Mouse (Mus musculus): Measurements from ENCODE around the gene Celsr1. TPM values are rescaled to one million over a fixed set of nuclear protein-coding genes. Genes with fewer than 3 reads are reported as not detected.

The Celsr1 gene
- total and polyA plus RNA-seq, 2 experiments from 2014 or later = 0.99 to 16.4 TPM

GRCm38 (mm10) chr15:85991453-85992124 is 42.0 kb downstream of the Celsr1 start:
- H3K9me3 ChIP-seq (ENCODE audit: low read length) = no peaks in the 10 kb centered on the region
- no peak overlapping the region for H3K4me2 ChIP-seq (ENCODE audit: low read depth, low read length)
- TF ChIP-seq CTCF (IDR thresholded peaks at IDR 0.05; ENCODE audit: low read depth) = no peak
- peaks cover 22% of the 10 kb centered on the region; the same call in 1 of the 2 replicates for H3K4me1 ChIP-seq (ENCODE audit: insufficient read depth, low read length)
- DNase-seq (ENCODE audit: low spot score) (peak; percentile 63), ATAC-seq (0 out of 2 replicates have a peak, but pooled peaks have one; percentile 27)
- H3K27ac ChIP-seq = peak overlapping the region; percentile 29; the same call in 1 of the 2 replicates
- no peak overlapping the region for H3K9ac ChIP-seq (replicated peaks; ENCODE audit: low read length)
- no peaks in the 10 kb centered on the region for H3K27me3 ChIP-seq (ENCODE audit: insufficient read depth, low read length)
- no peak overlapping the region for H3K4me3 ChIP-seq (ENCODE audit: low read length)
- 27% methylated on average over 5 of the region's 5 CpGs for WGBS
- H3K36me3 ChIP-seq (ENCODE audit: insufficient read depth, low read length) = no peaks in the 10 kb centered on the region

GRCm38 (mm10) chr15:85990696-85991443 is 42.7 kb downstream of the Celsr1 start:
- Histone ChIP-seq H3K4me3 (ENCODE audit: low read length) (no peak overlapping the region), H3K27me3 (ENCODE audit: insufficient read depth, low read length) (no peaks in the 10 kb centered on the region), H3K9ac (replicated peaks; ENCODE audit: low read length) (no peak overlapping the region), H3K9me3 (ENCODE audit: low read length) (no peaks in the 10 kb centered on the region), H3K4me1 (ENCODE audit: insufficient read depth, low read length) (peaks cover 22% of the 10 kb centered on the region; the same call in 1 of the 2 replicates), H3K4me2 (ENCODE audit: low read depth, low read length) (no peak overlapping the region), H3K27ac (peak overlapping the region; percentile 29; the same call in 1 of the 2 replicates), H3K36me3 (ENCODE audit: insufficient read depth, low read length) (no peaks in the 10 kb centered on the region)
- DNase-seq (ENCODE audit: low spot score) (no peak), ATAC-seq (no peak)
- no peak for TF ChIP-seq CTCF (IDR thresholded peaks at IDR 0.05; ENCODE audit: low read depth)
- WGBS = 74% methylated on average over 17 of the region's 17 CpGs

GRCm38 (mm10) chr15:85987896-85988295 is 45.7 kb downstream of the Celsr1 start:
- no peak for TF ChIP-seq CTCF (IDR thresholded peaks at IDR 0.05; ENCODE audit: low read depth)
- ATAC-seq = no peak
- Histone ChIP-seq H3K27ac (no peak overlapping the region), H3K4me3 (ENCODE audit: low read length) (no peak overlapping the region), H3K36me3 (ENCODE audit: insufficient read depth, low read length) (no peaks in the 10 kb centered on the region), H3K27me3 (ENCODE audit: insufficient read depth, low read length) (no peaks in the 10 kb centered on the region), H3K4me2 (ENCODE audit: low read depth, low read length) (no peak overlapping the region), H3K9ac (replicated peaks; ENCODE audit: low read length) (no peak overlapping the region), H3K4me1 (ENCODE audit: insufficient read depth, low read length) (0 out of 2 replicates have a peak, but pooled peaks cover 4% of the 10 kb centered on the region), H3K9me3 (ENCODE audit: low read length) (no peaks in the 10 kb centered on the region)
- DNase-seq (ENCODE audit: low spot score) = no peak
- WGBS = 67% methylated on average over 5 of the region's 5 CpGs

- Histone ChIP-seq H3K27me3 (ENCODE audit: insufficient read depth, low read length) (no peaks in the 10 kb centered on the region), H3K9me3 (ENCODE audit: low read length) (no peaks in the 10 kb centered on the region), H3K9ac (replicated peaks; ENCODE audit: low read length) (no peak overlapping the region), H3K4me3 (ENCODE audit: low read length) (no peak overlapping the region), H3K27ac (no peak overlapping the region), H3K36me3 (ENCODE audit: insufficient read depth, low read length) (no peaks in the 10 kb centered on the region), H3K4me1 (ENCODE audit: insufficient read depth, low read length) (no peaks in the 10 kb centered on the region), H3K4me2 (ENCODE audit: low read depth, low read length) (no peak overlapping the region)
- ATAC-seq (peak; percentile 38; the same call in 1 of the 2 replicates), DNase-seq (ENCODE audit: low spot score) (no peak)
- 66% methylated on average over 4 of the region's 4 CpGs for WGBS
- no peak for TF ChIP-seq CTCF (IDR thresholded peaks at IDR 0.05; ENCODE audit: low read depth)
Observed at GRCm38 (mm10) chr15:85986170-85986569, 47.4 kb downstream of the Celsr1 start.

GRCm38 (mm10) chr15:85985601-85986000 is 48.0 kb downstream of the Celsr1 start:
- Histone ChIP-seq H3K9me3 (ENCODE audit: low read length) (no peaks in the 10 kb centered on the region), H3K27ac (no peak overlapping the region), H3K4me3 (ENCODE audit: low read length) (no peak overlapping the region), H3K4me1 (ENCODE audit: insufficient read depth, low read length) (no peaks in the 10 kb centered on the region), H3K9ac (replicated peaks; ENCODE audit: low read length) (no peak overlapping the region), H3K4me2 (ENCODE audit: low read depth, low read length) (no peak overlapping the region), H3K36me3 (ENCODE audit: insufficient read depth, low read length) (no peaks in the 10 kb centered on the region), H3K27me3 (ENCODE audit: insufficient read depth, low read length) (no peaks in the 10 kb centered on the region)
- no peak for TF ChIP-seq CTCF (IDR thresholded peaks at IDR 0.05; ENCODE audit: low read depth)
- ATAC-seq (no peak), DNase-seq (ENCODE audit: low spot score) (no peak)
- WGBS = 70% methylated on average over 4 of the region's 4 CpGs

GRCm38 (mm10) chr15:85983131-85983530 is 50.4 kb downstream of the Celsr1 start:
- Histone ChIP-seq H3K36me3 (ENCODE audit: insufficient read depth, low read length) (no peaks in the 10 kb centered on the region), H3K27me3 (ENCODE audit: insufficient read depth, low read length) (no peaks in the 10 kb centered on the region), H3K9me3 (ENCODE audit: low read length) (no peaks in the 10 kb centered on the region), H3K4me2 (ENCODE audit: low read depth, low read length) (no peak overlapping the region), H3K4me1 (ENCODE audit: insufficient read depth, low read length) (no peaks in the 10 kb centered on the region), H3K4me3 (ENCODE audit: low read length) (no peak overlapping the region), H3K9ac (replicated peaks; ENCODE audit: low read length) (no peak overlapping the region), H3K27ac (no peak overlapping the region)
- 81% methylated on average over 7 of the region's 7 CpGs for WGBS
- no peak for DNase-seq (ENCODE audit: low spot score)
- no peak for ATAC-seq
- no peak for TF ChIP-seq CTCF (IDR thresholded peaks at IDR 0.05; ENCODE audit: low read depth)

GRCm38 (mm10) chr15:85982416-85982775 is 51.2 kb downstream of the Celsr1 start:
- 81% methylated on average over 3 of the region's 3 CpGs for WGBS
- no peak for ATAC-seq
- no peak overlapping the region for H3K27ac ChIP-seq
- H3K36me3 ChIP-seq (ENCODE audit: insufficient read depth, low read length) = no peaks in the 10 kb centered on the region
- H3K9me3 ChIP-seq (ENCODE audit: low read length) = no peaks in the 10 kb centered on the region
- H3K4me3 ChIP-seq (ENCODE audit: low read length) = no peak overlapping the region
- H3K4me1 ChIP-seq (ENCODE audit: insufficient read depth, low read length) = no peaks in the 10 kb centered on the region
- H3K27me3 ChIP-seq (ENCODE audit: insufficient read depth, low read length) = no peaks in the 10 kb centered on the region
- no peak overlapping the region for H3K9ac ChIP-seq (replicated peaks; ENCODE audit: low read length)
- no peak for TF ChIP-seq CTCF (IDR thresholded peaks at IDR 0.05; ENCODE audit: low read depth)
- DNase-seq (ENCODE audit: low spot score) = no peak
- no peak overlapping the region for H3K4me2 ChIP-seq (ENCODE audit: low read depth, low read length)
